Mouse (Mus musculus) embryonic facial prominence, embryonic 11.5 days (tissue): ENCODE measurements around the gene Gpx2. TPM values are rescaled to one million over a fixed set of nuclear protein-coding genes. Genes with fewer than 3 reads are reported as not detected.
A peak's percentile ranks its signal among the peaks of the same experiment; 100 is the strongest.

Experiments used
- ATAC-seq: fragments of 200-750 bp; cut with Nextera tagmentation; replicated peaks from 2 replicates; pipeline ENCODE4 v1.8.0; 2017; ENCODE audit warnings: low read depth; ENCODE audit not compliant: insufficient number of reproducible peaks, low FRiP score, low TSS enrichment
- DNase-seq: peaks from one replicate; pipeline ENCODE4 v3.0.0-alpha.2; 2015; ENCODE audit warnings: low spot score
- H3K27ac ChIP-seq: fragments of 300-500 bp; sonication (generic); replicated peaks from 2 replicates; pipeline ENCODE4 v1.5.1; 2014; ENCODE audit warnings: mild to moderate bottlenecking, low read depth, low read length, control low read depth
- H3K27me3 ChIP-seq: fragments of 300-500 bp; sonication (generic); 2 replicates; pipeline ENCODE4 v1.6.1; 2014; ENCODE audit warnings: mild to moderate bottlenecking, low read length, moderate library complexity, mixed read lengths; ENCODE audit not compliant: control insufficient read depth, insufficient read depth
- H3K36me3 ChIP-seq: fragments of 300-500 bp; sonication (generic); replicated peaks from 2 replicates; pipeline ENCODE4 v1.6.1; 2014; ENCODE audit warnings: low read depth, mild to moderate bottlenecking, low read length, moderate library complexity, mixed read lengths; ENCODE audit not compliant: control insufficient read depth, insufficient read depth
- H3K4me1 ChIP-seq: fragments of 300-500 bp; sonication (generic); 2 replicates; pipeline ENCODE4 v1.6.1; 2014; ENCODE audit warnings: low read length, mixed read lengths; ENCODE audit not compliant: control insufficient read depth, insufficient read depth
- H3K4me2 ChIP-seq: fragments of 300-500 bp; sonication (generic); 2 replicates; pipeline ENCODE4 v1.6.1; 2014; ENCODE audit warnings: low read depth, mild to moderate bottlenecking, control low read depth, low read length, moderate library complexity
- H3K4me3 ChIP-seq: fragments of 300-500 bp; sonication (generic); 2 replicates; pipeline ENCODE4 v1.5.1; 2014; ENCODE audit warnings: low read depth, low read length, control low read depth
- H3K9ac ChIP-seq: fragments of 300-500 bp; sonication (generic); replicated peaks from 2 replicates; pipeline ENCODE4 v1.6.1; 2014; ENCODE audit warnings: mild to moderate bottlenecking, control low read depth, low read length
- H3K9me3 ChIP-seq: fragments of 300-500 bp; sonication (generic); replicated peaks from 2 replicates; pipeline ENCODE4 v1.6.1; 2016; ENCODE audit warnings: mild to moderate bottlenecking, low read length, inconsistent platforms, mixed read lengths; ENCODE audit not compliant: control insufficient read depth
- WGBS: fragments of 180-500 bp; shearing (Covaris S2); extraction: QIAGEN DNeasy Blood & Tissue Kit; methylation state at CpG from one replicate; pipeline ENCODE4 v1.1.7; 2014; 5-methylcytosine and 5-hydroxymethylcytosine counted together
- polyA plus RNA-seq: library from polyadenylated mRNA; unstranded; fragments of >200 nt; fragmentation: Nextera tagmentation; extraction: Ambion mirVana; gene quantifications from 2 replicates; pipeline ENCODE4 v1.2.1, GENCODE M21; 2014

Gene Gpx2
- polyA plus RNA-seq, 1 experiment from 2014 or later, result 1.2 TPM

GRCm38 (mm10) chr12:76765901-76766630, 29.3 kb downstream of the Gpx2 start:
- peak overlapping the region; percentile 52 for H3K4me3 ChIP-seq
- H3K4me2 ChIP-seq, result peak overlapping the region; percentile 41
- no peak overlapping the region for H3K27ac ChIP-seq
- WGBS, result 36% methylated on average over 20 of the region's 20 CpGs
- peak; percentile 25; the same call in 1 of the 2 replicates for ATAC-seq
- peak overlapping the region; percentile 51 for H3K9ac ChIP-seq
- no peak for DNase-seq
- no peaks in the 10 kb centered on the region for H3K27me3 ChIP-seq
- H3K4me1 ChIP-seq, result no peaks in the 10 kb centered on the region
- H3K36me3 ChIP-seq, result no peaks in the 10 kb centered on the region
- H3K9me3 ChIP-seq, result no peaks in the 10 kb centered on the region

DNA sequence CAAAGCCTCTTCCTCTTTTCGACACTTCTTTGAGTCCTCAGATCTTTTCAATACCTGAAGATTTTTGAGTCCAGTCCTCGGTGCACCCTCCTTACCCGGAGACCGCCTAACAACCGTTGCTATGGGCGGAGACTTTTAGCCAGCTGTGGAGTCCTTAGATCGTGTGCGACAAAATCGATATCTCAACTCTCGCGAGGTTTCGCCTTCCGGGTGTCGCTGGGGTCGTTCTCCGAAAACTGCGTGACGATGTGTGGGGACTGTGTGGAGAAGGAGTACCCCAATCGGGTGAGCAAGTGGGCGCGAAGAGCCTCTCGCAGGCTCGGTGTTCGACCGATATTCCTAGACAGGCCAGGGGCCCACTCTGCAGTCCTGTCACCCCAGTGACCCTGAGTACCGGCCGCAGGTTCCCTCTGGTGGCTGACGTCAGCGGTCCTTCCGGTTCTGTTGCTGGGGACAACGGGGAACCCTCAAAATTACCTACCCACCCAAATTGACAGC, 30.0 kb downstream of the Gpx2 start, which contains the start of the genes Churc1 and Fntb:
TSS of gene Churc1 (plus strand) at position 185 of the 498 bp plus-strand sequence.
TSS of gene Fntb (plus strand) at position 236 of the 498 bp plus-strand sequence.
- peak; percentile 97 for DNase-seq
- Histone ChIP-seq H3K27ac (no peak within 1 kb of the TSS), H3K4me3 (peak within 1 kb of the TSS; percentile 52), H3K9me3 (no peaks in the 10 kb centered on the region), H3K4me2 (peak within 1 kb of the TSS; percentile 41), H3K4me1 (no peaks in the 10 kb centered on the region), H3K27me3 (no peaks in the 10 kb centered on the region), H3K9ac (peak within 1 kb of the TSS; percentile 51), H3K36me3 (no peaks in the 10 kb centered on the region)
- whole genome bisulfite sequencing, result under 1% methylated on average over 31 of the region's 31 CpGs
- ATAC-seq, result peak; percentile 94

DNA sequence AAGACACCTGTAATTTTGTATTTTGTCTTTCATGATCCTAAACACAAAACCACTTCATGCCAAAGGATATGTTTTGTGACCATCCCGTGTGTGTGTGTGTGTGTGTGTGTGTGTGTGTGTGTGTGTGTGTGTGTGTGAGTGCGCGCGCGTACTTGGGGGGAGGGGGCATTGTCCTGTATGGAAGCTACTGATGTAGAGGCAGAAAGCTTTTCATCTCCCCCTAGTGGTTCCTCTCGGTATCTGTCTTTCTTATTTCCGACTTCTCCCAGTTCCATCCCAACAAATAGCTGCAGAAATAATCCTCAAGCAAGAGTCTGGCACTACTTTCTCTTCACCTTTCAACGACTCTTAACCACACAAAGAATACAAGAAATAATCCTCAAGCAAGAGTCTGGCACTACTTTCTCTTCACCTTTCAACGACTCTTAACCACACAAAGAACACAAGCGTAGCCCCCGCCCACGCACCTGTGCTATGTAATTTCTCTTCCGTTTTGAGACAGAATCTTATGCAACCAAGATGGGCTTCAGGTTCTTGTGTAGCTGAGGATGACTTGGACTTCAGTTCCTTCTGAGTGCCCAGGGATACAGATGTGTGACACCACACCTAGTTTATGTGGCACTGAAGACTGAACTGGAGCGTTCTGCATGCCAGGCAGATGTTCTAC, 42.6 kb downstream of the Gpx2 start:
- H3K4me2 ChIP-seq, result no peak overlapping the region
- 46% methylated on average over 14 of the region's 14 CpGs for WGBS

DNA sequence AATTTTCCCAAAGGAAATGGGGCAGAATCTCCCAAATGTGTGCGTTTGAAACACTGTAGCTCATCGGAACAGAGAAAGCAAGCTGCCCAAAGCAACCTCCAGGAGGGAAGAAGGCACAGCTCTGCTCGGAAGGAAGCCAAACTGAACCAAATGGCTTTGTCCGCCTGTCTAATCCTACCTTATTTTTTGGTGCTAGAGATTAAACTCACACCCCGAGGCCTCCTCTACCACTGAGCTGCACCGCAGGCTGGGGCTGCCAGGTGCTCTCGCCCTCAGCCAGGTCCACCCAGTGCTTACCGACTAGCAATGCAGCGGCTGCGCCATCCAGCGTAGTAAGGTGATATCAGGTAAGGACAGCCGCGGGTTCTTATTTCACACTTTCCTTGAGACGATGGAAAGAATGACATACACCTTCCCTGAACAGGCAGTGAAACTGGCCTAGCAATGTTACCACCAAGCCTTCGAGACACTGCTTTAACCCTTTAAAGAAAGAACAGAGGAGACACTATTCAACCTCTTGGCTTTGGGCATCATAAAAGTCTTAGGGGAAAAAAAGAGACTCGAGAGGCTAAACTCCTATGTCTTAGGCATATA, 44.4 kb downstream of the Gpx2 start:
- Histone ChIP-seq H3K27me3 (no peaks in the 10 kb centered on the region), H3K4me3 (no peak overlapping the region), H3K4me2 (no peak overlapping the region), H3K36me3 (no peaks in the 10 kb centered on the region), H3K9ac (no peak overlapping the region), H3K27ac (no peak overlapping the region), H3K9me3 (no peaks in the 10 kb centered on the region), H3K4me1 (no peaks in the 10 kb centered on the region)
- no peak for DNase-seq
- no peak for ATAC-seq
- WGBS, result 74% methylated on average over 16 of the region's 16 CpGs

More for the DNA sequence above, 42.6 kb downstream of the Gpx2 start:
- Histone ChIP-seq H3K4me1 (no peaks in the 10 kb centered on the region), H3K27ac (no peak overlapping the region), H3K9me3 (no peaks in the 10 kb centered on the region), H3K27me3 (no peaks in the 10 kb centered on the region), H3K4me3 (no peak overlapping the region), H3K9ac (no peak overlapping the region), H3K36me3 (no peaks in the 10 kb centered on the region)
- ATAC-seq, result no peak
- DNase-seq, result peak; percentile 81

Other genes with a start within 250 kb of the Gpx2 start
- gene Sptb, start 85.0 kb downstream of the Gpx2 start, polyA plus RNA-seq, result 2.4 and 3.0 TPM in 2 replicates
- 69.8 and 87.6 TPM in 2 replicates for gene Churc1, start 30.0 kb downstream of the Gpx2 start, polyA plus RNA-seq
- gene Fntb, start 30.0 kb downstream of the Gpx2 start, polyA plus RNA-seq, result 44.6 and 47.7 TPM in 2 replicates
- gene Rab15, start 27.4 kb upstream of the Gpx2 start, polyA plus RNA-seq, result 11.5 and 14.3 TPM in 2 replicates
- 44.0 and 48.0 TPM in 2 replicates for gene Max, start 166.6 kb upstream of the Gpx2 start, polyA plus RNA-seq